Mouse (Mus musculus): ENCODE data around the gene Ak1.

- TF ChIP-seq POLR2A (IDR thresholded peaks at IDR 0.05; ENCODE audit: low read depth, low read length) (no peak; the same call in 1 of the 2 replicates), CTCF (IDR thresholded peaks at IDR 0.05; ENCODE audit: borderline replicate concordance, insufficient read depth, low read length) (no peak)
These were observed 15.1 kb downstream of the Ak1 start for GRCm38 (mm10) chr2:32636617-32637016.

Measured in embryonic fibroblast, embryonic 13.5 days (primary cell).